Mouse (Mus musculus) left cerebral cortex, postnatal 14 days (tissue): ENCODE results near the gene Cd86. TPM values are rescaled to one million over a fixed set of nuclear protein-coding genes. Genes with fewer than 3 reads are reported as not detected.

Experiments used
- DNase-seq, 2 experiments: peaks; one replicate each; pipeline ENCODE4 v3.0.0; 2021 to 2022; ENCODE audit warnings: low spot score in 2 of 2, mixed read lengths in 1 of 2
- intact Hi-C: fragments of 180-260 bp; cut with DNase I; formaldehyde crosslinking; loops from one replicate; pipeline ENCODE4 v1.15.1; 2025
- total RNA-seq, 2 experiments: library from RNA; stranded (reverse); gene quantifications; 2 replicates each; pipeline ENCODE4 v1.2.3; 2021

Cd86 gene
- total RNA-seq, 2 experiments from 2014 or later: 1.4 to 1.8 TPM

GRCm38 (mm10) chr16:36626567-36627197, 39.2 kb downstream of the Cd86 start:
- DNase-seq: no peak
- intact Hi-C loops: loop anchor here (10.0 kb wide), 1 partner anchor 178 kb away; no protein-coding TSS in a partner anchor

GRCm38 (mm10) chr16:36625909-36626308, 40.0 kb downstream of the Cd86 start:
- no peak for DNase-seq
- intact Hi-C loops: loop anchor here (10.0 kb wide), 1 partner anchor 179 kb away; no protein-coding TSS in a partner anchor

GRCm38 (mm10) chr16:36622320-36622719, 43.6 kb downstream of the Cd86 start:
- DNase-seq: peak in 1 of 2 experiments; percentile 27

GRCm38 (mm10) chr16:36621108-36621507, 44.8 kb downstream of the Cd86 start:
- DNase-seq: no peak
- intact Hi-C loops: loop anchor here (10.0 kb wide), 1 partner anchor 184 kb away; no protein-coding TSS in a partner anchor

More at GRCm38 (mm10) chr16:36622320-36622719, 43.6 kb downstream of the Cd86 start:
- intact Hi-C loops: loop anchor here (2.0 to 10.0 kb wide), 2 partner anchors 150 to 182 kb away; no protein-coding TSS in a partner anchor

- intact Hi-C loops: no loop called here
- no peak for DNase-seq
Measured at GRCm38 (mm10) chr16:36613701-36614100, 52.2 kb downstream of the Cd86 start.

- intact Hi-C loops: no loop called here
- no peak for DNase-seq
Measured at GRCm38 (mm10) chr16:36602632-36603031, 63.2 kb downstream of the Cd86 start.

- DNase-seq: no peak
- intact Hi-C loops: no loop called here
Measured at GRCm38 (mm10) chr16:36598265-36598664, 67.6 kb downstream of the Cd86 start.

- intact Hi-C loops: no loop called here
- DNase-seq: no peak
Measured at GRCm38 (mm10) chr16:36596671-36597410, 69.0 kb downstream of the Cd86 start.

GRCm38 (mm10) chr16:36589898-36590297, 76.0 kb downstream of the Cd86 start:
- intact Hi-C loops: no loop called here
- DNase-seq: no peak

- DNase-seq: no peak
- intact Hi-C loops: no loop called here
Measured at GRCm38 (mm10) chr16:36587971-36588370, 77.9 kb downstream of the Cd86 start.

- no peak for DNase-seq
- intact Hi-C loops: no loop called here
Measured at GRCm38 (mm10) chr16:36582073-36582472, 83.8 kb downstream of the Cd86 start.

- no peak for DNase-seq
- intact Hi-C loops: no loop called here
Measured at GRCm38 (mm10) chr16:36571942-36572341, 93.9 kb downstream of the Cd86 start.

GRCm38 (mm10) chr16:36561386-36562338, 104.2 kb downstream of the Cd86 start, which contains the start of gene Casr:
Gene Casr, minus strand, starts transcription at chr16:36562141.
- intact Hi-C loops: no loop called here
- no peak for DNase-seq

- no peak for DNase-seq
- intact Hi-C loops: no loop called here
Measured at GRCm38 (mm10) chr16:36559573-36559972, 106.3 kb downstream of the Cd86 start.

- intact Hi-C loops: no loop called here
Measured at GRCm38 (mm10) chr16:36555672-36556165, 110.2 kb downstream of the Cd86 start.

More at GRCm38 (mm10) chr16:36555672-36556165, 110.2 kb downstream of the Cd86 start:
- no peak for DNase-seq
